Mouse (Mus musculus): ENCODE results near the gene Cdc42bpg. TPM values are rescaled to one million over a fixed set of nuclear protein-coding genes. Genes with fewer than 3 reads are reported as not detected.

Cdc42bpg gene
- total and polyA plus RNA-seq, 3 experiments: 0.79 to 4.2 (median 2.3) TPM

GRCm38 (mm10) chr19:6321358-6321757 is 15.1 kb downstream of the Cdc42bpg start:
- Histone ChIP-seq H3K4me1 (ENCODE audit: control insufficient read depth in 1 of 2, insufficient read depth in 2 of 2) (peaks cover 6 to 20% of the 10 kb centered on the region in 2 experiments; a peak in 3 of 4 replicates), H3K9me3 (replicated peaks; ENCODE audit: low read length) (no peaks in the 10 kb centered on the region), H3K27me3 (replicated peaks) (no peaks in the 10 kb centered on the region), H3K4me3 (replicated peaks in 1 of 3; ENCODE audit: low read depth in 2 of 3, low read length in 2 of 3, poor library complexity in 1 of 3) (peak overlapping the region in 2 of 3 experiments; percentile 13 to 64), H3K4me2 (ENCODE audit: insufficient read depth, low read depth, poor library complexity, severe bottlenecking) (no peak overlapping the region), H3K27ac (ENCODE audit: insufficient read depth, low read depth) (no peak overlapping the region), H3K36me3 (replicated peaks in 1 of 2; ENCODE audit: control insufficient read depth in 1 of 2, insufficient read depth in 1 of 2, low read length in 1 of 2) (peaks cover 22 to 31% of the 10 kb centered on the region in 2 experiments), H3K79me2 (replicated peaks; ENCODE audit: control insufficient read depth, extremely low read depth, insufficient read depth, poor library complexity, severe bottlenecking) (no peaks in the 10 kb centered on the region), H3K9ac (ENCODE audit: insufficient read depth, low read depth) (no peak overlapping the region)
- dilution Hi-C loops (cut with MboI; ENCODE audit: extremely low pct_ligation_motif_present, extremely low pct_unique_long_range_greater_than_20kb, low sequenced_read_pairs): no loop called here
- in situ Hi-C loops (cut with MboI; ENCODE audit: low pct_ligation_motif_present, low pct_unique_long_range_greater_than_20kb, low sequenced_read_pairs): loop anchor here (25.0 kb wide), 1 partner anchor 159 kb away; no protein-coding TSS in a partner anchor
- no peak for DNase-seq (ENCODE audit: extremely low read depth)
- no peak for TF ChIP-seq ZNF384 (IDR thresholded peaks at IDR 0.05; ENCODE audit: low read depth, low read length)
- TF ChIP-seq BHLHE40 (IDR thresholded peaks at IDR 0.05; ENCODE audit: low read depth, low read length): no peak
- no peak for TF ChIP-seq UBTF (IDR thresholded peaks at IDR 0.05; ENCODE audit: low read depth, low read length)
- TF ChIP-seq MAFK (IDR thresholded peaks at IDR 0.05; ENCODE audit: insufficient replicate concordance, low read length): no peak
- no peak for TF ChIP-seq HCFC1 (IDR thresholded peaks at IDR 0.05; ENCODE audit: low read depth, low read length)
- no peak for TF ChIP-seq ZMIZ1 (IDR thresholded peaks at IDR 0.05; ENCODE audit: low read depth, low read length)
- TF ChIP-seq GABPA (IDR thresholded peaks at IDR 0.05; ENCODE audit: insufficient replicate concordance, low read depth, low read length): no peak
- no peak for TF ChIP-seq KAT2A (IDR thresholded peaks at IDR 0.05; ENCODE audit: insufficient replicate concordance, low read length)
- no peak for TF ChIP-seq TCF12 (IDR thresholded peaks at IDR 0.05; ENCODE audit: low read depth, low read length)
- no peak for TF ChIP-seq ELF1 (IDR thresholded peaks at IDR 0.05; ENCODE audit: low read depth, low read length)
- no peak for TF ChIP-seq POLR2AphosphoS2 (IDR thresholded peaks at IDR 0.05; ENCODE audit: low read depth, low read length)
- no peak for TF ChIP-seq MYC (IDR thresholded peaks at IDR 0.05; ENCODE audit: low read depth, low read length)
- no peak for TF ChIP-seq NELFE (IDR thresholded peaks at IDR 0.05; ENCODE audit: low read depth, low read length)
- no peak for TF ChIP-seq NRF1 (IDR thresholded peaks at IDR 0.05; ENCODE audit: low read depth, low read length)

- H3K36me3 ChIP-seq (replicated peaks in 1 of 2; ENCODE audit: control insufficient read depth in 1 of 2, insufficient read depth in 1 of 2, low read length in 1 of 2): peaks cover 21 to 25% of the 10 kb centered on the region in 2 experiments
- no peak overlapping the region for H3K27ac ChIP-seq (ENCODE audit: insufficient read depth, low read depth)
- H3K9me3 ChIP-seq (replicated peaks; ENCODE audit: low read length): no peaks in the 10 kb centered on the region
- H3K9ac ChIP-seq (ENCODE audit: insufficient read depth, low read depth): no peak overlapping the region
- peak overlapping the region; percentile 7; the same call in 1 of the 2 replicates for H3K4me2 ChIP-seq (ENCODE audit: insufficient read depth, low read depth, poor library complexity, severe bottlenecking)
- in situ Hi-C loops (cut with MboI; ENCODE audit: low pct_ligation_motif_present, low pct_unique_long_range_greater_than_20kb, low sequenced_read_pairs): loop anchor here (25.0 kb wide), 1 partner anchor 160 kb away; no protein-coding TSS in a partner anchor
- peaks cover 6 to 20% of the 10 kb centered on the region in 2 experiments; a peak in 3 of 4 replicates for H3K4me1 ChIP-seq (ENCODE audit: control insufficient read depth in 1 of 2, insufficient read depth in 2 of 2)
- no peaks in the 10 kb centered on the region for H3K79me2 ChIP-seq (replicated peaks; ENCODE audit: control insufficient read depth, extremely low read depth, insufficient read depth, poor library complexity, severe bottlenecking)
- peak; percentile 95 for DNase-seq (ENCODE audit: extremely low read depth)
- dilution Hi-C loops (cut with MboI; ENCODE audit: extremely low pct_ligation_motif_present, extremely low pct_unique_long_range_greater_than_20kb, low sequenced_read_pairs): no loop called here
- no peaks in the 10 kb centered on the region for H3K27me3 ChIP-seq (replicated peaks)
- peak overlapping the region; percentile 17 to 71 (median 64) for H3K4me3 ChIP-seq (replicated peaks in 1 of 3; ENCODE audit: low read depth in 2 of 3, low read length in 2 of 3, poor library complexity in 1 of 3)
- TF ChIP-seq MYC (IDR thresholded peaks at IDR 0.05; ENCODE audit: low read depth, low read length) (peak; percentile 80), NELFE (IDR thresholded peaks at IDR 0.05; ENCODE audit: low read depth, low read length) (peak; percentile 27), MAX (IDR thresholded peaks at IDR 0.05; ENCODE audit: low read length) (peak; percentile 95), RAD21 (IDR thresholded peaks at IDR 0.05; ENCODE audit: low read depth, low read length) (no peak), MAZ (IDR thresholded peaks at IDR 0.05; ENCODE audit: low read depth, low read length) (no peak), ELF1 (IDR thresholded peaks at IDR 0.05; ENCODE audit: low read depth, low read length) (peak; percentile 77), USF2 (conservative IDR thresholded peaks at IDR 0.05; ENCODE audit: low read depth, low read length) (no peak), HCFC1 (IDR thresholded peaks at IDR 0.05; ENCODE audit: low read depth, low read length) (peak; percentile 10; the same call in 1 of the 2 replicates), PAX5 (IDR thresholded peaks at IDR 0.05; ENCODE audit: low read length) (no peak), JUN (IDR thresholded peaks at IDR 0.05; ENCODE audit: insufficient read depth, low read depth, low read length) (peak; percentile 28; the same call in 1 of the 2 replicates), BHLHE40 (IDR thresholded peaks at IDR 0.05; ENCODE audit: low read depth, low read length) (peak; percentile 61; the same call in 1 of the 2 replicates), UBTF (IDR thresholded peaks at IDR 0.05; ENCODE audit: low read depth, low read length) (no peak), NRF1 (IDR thresholded peaks at IDR 0.05; ENCODE audit: low read depth, low read length) (peak; percentile 40; the same call in 1 of the 2 replicates), SMC3 (IDR thresholded peaks at IDR 0.05; ENCODE audit: low read depth, low read length) (no peak), TBP (conservative IDR thresholded peaks at IDR 0.05; ENCODE audit: low read depth, low read length) (0 out of 2 replicates have a peak, but pooled peaks have one; percentile 34), CHD2 (IDR thresholded peaks at IDR 0.05; ENCODE audit: low read length) (no peak), POLR2A (IDR thresholded peaks at IDR 0.05; ENCODE audit: low read depth, low read length) (peak; percentile 58), JUND (conservative IDR thresholded peaks at IDR 0.05; ENCODE audit: low read depth, low read length) (peak; percentile 65; the same call in 1 of the 2 replicates), MXI1 (IDR thresholded peaks at IDR 0.05; ENCODE audit: low read depth, low read length) (no peak; the same call in 1 of the 2 replicates), ETS1 (conservative IDR thresholded peaks at IDR 0.05; ENCODE audit: low read depth, low read length) (peak; percentile 56; the same call in 1 of the 2 replicates), MEF2A (IDR thresholded peaks at IDR 0.05; ENCODE audit: borderline replicate concordance, low read depth, low read length) (no peak), TCF12 (IDR thresholded peaks at IDR 0.05; ENCODE audit: low read depth, low read length) (no peak)
Observed at GRCm38 (mm10) chr19:6321786-6322621, 15.7 kb downstream of the Cdc42bpg start.
